Mouse (Mus musculus) CH12.LX (cell line): ENCODE measurements around the gene Bloc1s1. TPM values are rescaled to one million over a fixed set of nuclear protein-coding genes. Genes with fewer than 3 reads are reported as not detected.

Source experiments
- DNase-seq: peaks from one replicate; pipeline ENCODE4 v3.0.0-alpha.2; 2013; ENCODE audit errors: extremely low read depth
- H3K27ac ChIP-seq: 2 replicates; pipeline ENCODE4 v1.5.1; 2012; ENCODE audit warnings: low read depth, mild to moderate bottlenecking, control low read depth, moderate library complexity; ENCODE audit not compliant: insufficient read depth
- H3K27me3 ChIP-seq: replicated peaks from 2 replicates; pipeline ENCODE3; 2012; ENCODE audit warnings: inconsistent platforms
- H3K36me3 ChIP-seq, 2 experiments: replicated peaks in 1 of 2; 2 replicates each; pipeline versions ENCODE3 to v1.6.1; 2012; ENCODE audit warnings: inconsistent platforms in 1 of 2, low read length in 1 of 2, mild to moderate bottlenecking in 1 of 2, mixed read lengths in 1 of 2, moderate library complexity in 1 of 2; ENCODE audit not compliant: control insufficient read depth in 1 of 2, insufficient read depth in 1 of 2
- H3K4me1 ChIP-seq, 2 experiments: 2 replicates each; pipeline ENCODE4 v1.6.1; 2012; ENCODE audit warnings: inconsistent platforms in 1 of 2, moderate library complexity in 1 of 2; ENCODE audit not compliant: insufficient read depth in 2 of 2, control insufficient read depth in 1 of 2
- H3K4me2 ChIP-seq: 2 replicates; pipeline ENCODE4 v1.6.1; 2012; ENCODE audit warnings: low read depth, mild to moderate bottlenecking, control low read depth; ENCODE audit not compliant: poor library complexity, insufficient read depth, severe bottlenecking
- H3K4me3 ChIP-seq, 3 experiments: fragments of 150-350 bp in 1 of 3; sonication (generic) in 1 of 3; replicated peaks in 1 of 3; 2 replicates each; pipeline versions ENCODE3 to v1.5.1; 2011 to 2012; ENCODE audit warnings: low read depth in 2 of 3, low read length in 2 of 3, mild to moderate bottlenecking in 2 of 3, moderate library complexity in 2 of 3, control low read depth in 1 of 3, improper control_type of control experiment in 1 of 3, inconsistent platforms in 1 of 3, mixed read lengths in 1 of 3; ENCODE audit not compliant: poor library complexity in 1 of 3
- H3K79me2 ChIP-seq: replicated peaks from 2 replicates; pipeline ENCODE4 v1.6.1; 2012; ENCODE audit warnings: mild to moderate bottlenecking, moderate library complexity; ENCODE audit not compliant: control insufficient read depth, poor library complexity, insufficient read depth, severe bottlenecking; ENCODE audit errors: extremely low read depth
- H3K9ac ChIP-seq: 2 replicates; pipeline ENCODE4 v1.6.1; 2012; ENCODE audit warnings: low read depth, mild to moderate bottlenecking, control low read depth, moderate library complexity; ENCODE audit not compliant: insufficient read depth
- H3K9me3 ChIP-seq: replicated peaks from 2 replicates; pipeline ENCODE3; 2012; ENCODE audit warnings: low read length, inconsistent platforms, mixed read lengths
- CHD1 ChIP-seq: IDR thresholded peaks from 2 replicates; pipeline ENCODE4 v1.6.1; 2012; ENCODE audit warnings: low read depth, low read length, improper control_type of control experiment, inconsistent platforms
- CTCF ChIP-seq, 2 experiments: IDR thresholded peaks in 1 of 2; conservative IDR thresholded peaks in 1 of 2; 2 replicates each; pipeline ENCODE4 v1.5.1; 2011 to 2012; ENCODE audit warnings: low read depth in 2 of 2, low read length in 2 of 2, improper control_type of control experiment in 1 of 2, inconsistent platforms in 1 of 2, mild to moderate bottlenecking in 1 of 2, moderate library complexity in 1 of 2
- ELF1 ChIP-seq: IDR thresholded peaks from 2 replicates; pipeline ENCODE4 v1.6.1; 2014; ENCODE audit warnings: low read depth, mild to moderate bottlenecking, inconsistent platforms, low read length, improper control_type of control experiment
- EP300 ChIP-seq: IDR thresholded peaks from 2 replicates; pipeline ENCODE4 v1.6.1; 2011; ENCODE audit warnings: low read length, improper control_type of control experiment
- GABPA ChIP-seq: IDR thresholded peaks from 2 replicates; pipeline ENCODE4 v1.6.1; 2012; ENCODE audit warnings: low read depth, low read length, improper control_type of control experiment, inconsistent platforms; ENCODE audit not compliant: insufficient replicate concordance
- HCFC1 ChIP-seq: IDR thresholded peaks from 2 replicates; pipeline ENCODE4 v1.6.1; 2012; ENCODE audit warnings: low read depth, mild to moderate bottlenecking, inconsistent platforms, low read length, improper control_type of control experiment
- JUN ChIP-seq: IDR thresholded peaks from 2 replicates; pipeline ENCODE4 v1.6.1; 2011; ENCODE audit warnings: low read depth, mild to moderate bottlenecking, low read length, improper control_type of control experiment, moderate library complexity; ENCODE audit not compliant: insufficient read depth
- KAT2A ChIP-seq: IDR thresholded peaks from 2 replicates; pipeline ENCODE4 v1.6.1; 2012; ENCODE audit warnings: low read length, improper control_type of control experiment, inconsistent platforms; ENCODE audit not compliant: insufficient replicate concordance
- MAZ ChIP-seq: IDR thresholded peaks from 2 replicates; pipeline ENCODE4 v1.6.1; 2012; ENCODE audit warnings: low read depth, mild to moderate bottlenecking, inconsistent platforms, low read length, improper control_type of control experiment, moderate library complexity
- MEF2A ChIP-seq: IDR thresholded peaks from 2 replicates; pipeline ENCODE4 v1.6.1; 2014; ENCODE audit warnings: low read depth, mild to moderate bottlenecking, inconsistent platforms, low read length, improper control_type of control experiment, borderline replicate concordance
- NRF1 ChIP-seq: IDR thresholded peaks from 2 replicates; pipeline ENCODE4 v1.6.1; 2014; ENCODE audit warnings: low read depth, mild to moderate bottlenecking, inconsistent platforms, low read length, improper control_type of control experiment, moderate library complexity
- POLR2AphosphoS2 ChIP-seq: IDR thresholded peaks from 2 replicates; pipeline ENCODE4 v1.6.1; 2011; ENCODE audit warnings: low read depth, low read length, improper control_type of control experiment
- RAD21 ChIP-seq: IDR thresholded peaks from 2 replicates; pipeline ENCODE4 v1.6.1; 2011; ENCODE audit warnings: low read depth, mild to moderate bottlenecking, low read length, improper control_type of control experiment, moderate library complexity
- RCOR1 ChIP-seq: conservative IDR thresholded peaks from 2 replicates; pipeline ENCODE4 v1.6.1; 2012; ENCODE audit warnings: low read depth, mild to moderate bottlenecking, inconsistent platforms, low read length, improper control_type of control experiment
- SIN3A ChIP-seq: IDR thresholded peaks from 2 replicates; pipeline ENCODE4 v1.6.1; 2012; ENCODE audit warnings: low read length, improper control_type of control experiment, inconsistent platforms
- SMC3 ChIP-seq: IDR thresholded peaks from 2 replicates; pipeline ENCODE4 v1.6.1; 2011; ENCODE audit warnings: low read depth, low read length, improper control_type of control experiment
- UBTF ChIP-seq: IDR thresholded peaks from 2 replicates; pipeline ENCODE4 v1.6.1; 2012; ENCODE audit warnings: low read depth, mild to moderate bottlenecking, inconsistent platforms, low read length, improper control_type of control experiment, moderate library complexity
- USF2 ChIP-seq: conservative IDR thresholded peaks from 2 replicates; pipeline ENCODE4 v1.6.1; 2011; ENCODE audit warnings: low read depth, low read length, improper control_type of control experiment
- dilution Hi-C: fragments of 300-500 bp; cut with MboI; formaldehyde crosslinking; loops from 2 replicates; pipeline ENCODE4 v1.14.3; 2020; ENCODE audit warnings: low sequenced_read_pairs; ENCODE audit not compliant: extremely low pct_unique_long_range_greater_than_20kb, extremely low pct_ligation_motif_present
- in situ Hi-C: fragments of 300-500 bp; cut with MboI; formaldehyde crosslinking; loops from 3 replicates; pipeline ENCODE4 v1.14.3; 2019; ENCODE audit warnings: low sequenced_read_pairs, low pct_ligation_motif_present, low pct_unique_long_range_greater_than_20kb, mixed read lengths
- polyA plus RNA-seq: library from polyadenylated mRNA; unstranded; fragments of >175 nt; gene quantifications from 2 replicates; pipeline ENCODE4 v1.2.1, GENCODE M21; 2012; ENCODE audit warnings: low read depth; ENCODE audit not compliant: insufficient read length
- total RNA-seq, 2 experiments: library from RNA; depleted of rRNA; stranded (reverse); fragments of 300-350 nt in 1 of 2; fragments of >200 nt in 1 of 2; gene quantifications; 2 replicates each; pipeline ENCODE4 v1.2.3; 2012 to 2014

Gene Bloc1s1
- total and polyA plus RNA-seq, 3 experiments: 34.1 to 74.4 (median 37.1) TPM

DNA sequence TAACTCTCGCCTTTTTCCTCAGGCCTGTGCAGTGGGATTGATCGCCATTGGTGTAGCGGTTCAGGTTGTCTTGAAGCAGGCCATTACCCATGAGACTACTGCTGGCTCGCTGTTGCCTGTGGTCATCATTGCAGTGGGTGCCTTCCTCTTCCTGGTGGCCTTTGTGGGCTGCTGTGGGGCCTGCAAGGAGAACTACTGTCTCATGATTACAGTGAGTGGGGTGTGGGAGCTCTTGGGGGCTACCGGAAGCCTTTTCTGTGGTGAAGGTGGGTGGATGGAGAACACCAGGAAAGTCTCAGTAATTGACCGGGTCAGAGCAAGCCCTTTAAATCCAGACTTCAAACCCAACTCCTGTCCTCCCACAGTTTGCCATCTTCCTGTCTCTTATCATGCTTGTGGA, 12.4 kb downstream of the Bloc1s1 start:
- Histone ChIP-seq H3K9ac (no peak overlapping the region), H3K4me1 (0 out of 4 replicates have a peak, but pooled peaks cover 0 to 3% of the 10 kb centered on the region in 2 experiments), H3K79me2 (no peaks in the 10 kb centered on the region), H3K9me3 (no peaks in the 10 kb centered on the region), H3K4me2 (no peak overlapping the region), H3K27ac (no peak overlapping the region), H3K4me3 (no peak overlapping the region), H3K36me3 (peaks cover 0 to under 1% of the 10 kb centered on the region in 2 experiments), H3K27me3 (peaks cover 2% of the 10 kb centered on the region)
- no peak for DNase-seq
- dilution Hi-C loops: no loop called here
- TF ChIP-seq RAD21: no peak
- no peak for TF ChIP-seq KAT2A
- TF ChIP-seq POLR2AphosphoS2: no peak
- TF ChIP-seq USF2: no peak
- no peak for TF ChIP-seq SMC3
- TF ChIP-seq NRF1: no peak
- TF ChIP-seq EP300: no peak
- TF ChIP-seq GABPA: no peak
- in situ Hi-C loops: no loop called here

GRCm38 (mm10) chr10:128910066-128910841, 13.6 kb downstream of the Bloc1s1 start:
- no peaks in the 10 kb centered on the region for H3K36me3 ChIP-seq
- H3K4me2 ChIP-seq: no peak overlapping the region
- H3K9me3 ChIP-seq: no peaks in the 10 kb centered on the region
- no peaks in the 10 kb centered on the region for H3K79me2 ChIP-seq
- TF ChIP-seq SIN3A: no peak
- no peak for TF ChIP-seq HCFC1
- no peak for TF ChIP-seq UBTF
- no peak for TF ChIP-seq MEF2A
- TF ChIP-seq NRF1: no peak
- TF ChIP-seq ELF1: no peak
- TF ChIP-seq JUN: no peak
- no peak for TF ChIP-seq CHD1
- TF ChIP-seq RCOR1: no peak
- TF ChIP-seq RAD21: no peak
- TF ChIP-seq CTCF (conservative IDR thresholded peaks at IDR 0.05 in 1 of 2, IDR thresholded peaks at IDR 0.05 in 1 of 2; ENCODE audit: low read depth in 2 of 2, low read length in 2 of 2): no peak
- TF ChIP-seq KAT2A: no peak
- TF ChIP-seq MAZ: no peak
- peaks cover 2% of the 10 kb centered on the region for H3K27me3 ChIP-seq
- no peak overlapping the region for H3K27ac ChIP-seq
- DNase-seq: no peak
- no peak overlapping the region for H3K4me3 ChIP-seq
- in situ Hi-C loops (no loop called here), dilution Hi-C loops (no loop called here)
- H3K9ac ChIP-seq: no peak overlapping the region
- H3K4me1 ChIP-seq: peaks cover 0 to 3% of the 10 kb centered on the region in 2 experiments; a peak in 1 of 4 replicates
